Mouse (Mus musculus) ovary, adult 2 months (tissue): ENCODE results near the gene Gmcl1. TPM values are rescaled to one million over a fixed set of nuclear protein-coding genes. Genes with fewer than 3 reads are reported as not detected.

Experiments
- polyA plus RNA-seq: library from polyadenylated mRNA; depleted of rRNA; stranded (reverse); fragments of >200 nt; gene quantifications from 2 replicates; pipeline ENCODE4 v1.2.3, GENCODE M21; 2012; rRNA removed

Gene Gmcl1
- polyA plus RNA-seq = 13.4 and 20.9 TPM in 2 replicates

DNA sequence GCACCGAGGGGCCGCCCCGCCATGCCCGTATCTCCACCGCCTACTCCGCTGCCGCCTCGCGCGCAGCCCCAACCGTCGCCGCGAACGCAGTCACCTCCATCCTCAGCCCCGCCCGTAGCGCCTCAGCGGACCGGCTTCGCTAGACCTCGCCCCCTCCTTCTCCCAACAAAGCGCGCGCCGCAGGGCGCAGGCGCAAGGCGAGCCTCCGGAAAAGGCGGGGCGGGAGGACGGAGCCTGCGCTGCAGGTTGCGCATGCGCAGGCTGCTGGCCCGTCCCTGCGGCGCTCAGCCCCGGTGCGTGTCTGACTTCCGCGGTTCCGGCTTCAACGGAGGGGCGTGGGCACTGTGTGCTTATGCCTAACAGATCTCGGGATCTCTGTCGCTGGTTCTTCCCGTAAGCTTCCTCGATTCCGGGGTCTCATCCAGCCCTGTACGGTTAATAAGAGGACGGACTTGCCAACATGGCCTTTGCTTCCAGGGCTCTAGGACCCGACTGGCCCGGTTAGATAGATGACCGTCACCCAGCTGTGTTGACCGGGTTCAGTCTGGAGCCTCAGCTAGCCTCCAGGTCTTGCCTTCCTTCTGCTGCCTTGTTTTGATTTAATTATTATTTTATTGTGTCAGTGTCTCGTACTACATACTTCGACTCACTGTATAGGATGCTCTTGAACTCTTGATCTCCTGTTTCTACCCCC lies at the start of gene Gmcl1:
Gene Gmcl1, minus strand, starts transcription at position 201 of the 694 bp plus-strand sequence.

DNA sequence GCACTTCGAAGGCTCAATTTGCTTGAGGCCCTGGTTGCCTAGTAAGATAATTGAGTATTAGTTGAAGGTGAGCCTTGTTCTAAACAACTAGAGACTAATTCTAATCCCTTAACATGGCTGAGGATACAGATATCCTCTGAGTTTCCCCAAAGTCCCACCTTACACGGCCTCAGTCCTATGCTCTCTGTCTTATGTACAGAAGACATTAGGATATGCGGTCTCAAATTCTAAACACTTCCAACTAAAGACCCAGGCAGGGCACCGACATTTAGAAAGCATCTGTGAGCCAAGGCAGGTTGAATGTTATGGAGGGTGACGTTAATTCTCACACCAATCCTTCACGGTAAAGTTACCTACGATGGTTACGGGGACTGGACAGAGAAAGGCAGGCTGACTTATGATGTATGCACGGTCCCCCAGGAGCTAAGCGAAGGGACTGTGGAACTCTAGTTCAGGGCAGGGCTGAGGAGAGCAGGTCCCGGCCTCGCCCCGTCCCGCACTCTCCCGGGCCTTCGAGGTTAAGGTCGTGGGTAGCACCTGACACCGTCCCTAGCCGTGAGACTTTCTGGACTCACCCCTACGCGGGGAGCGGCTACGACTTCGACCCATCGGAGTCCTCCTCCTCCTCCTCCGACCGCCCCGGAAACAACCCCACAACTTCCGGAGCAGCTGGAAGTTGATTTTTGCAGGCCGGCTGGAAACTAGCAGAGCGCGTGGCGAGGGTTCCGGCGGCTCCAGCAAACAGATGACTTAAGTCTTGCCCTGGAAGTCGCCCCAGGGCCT lies 49.1 kb downstream of the Gmcl1 start, which contains the start of gene Snrnp27:
Gene Snrnp27, minus strand, starts transcription at position 651 of the 783 bp plus-strand sequence.

DNA sequence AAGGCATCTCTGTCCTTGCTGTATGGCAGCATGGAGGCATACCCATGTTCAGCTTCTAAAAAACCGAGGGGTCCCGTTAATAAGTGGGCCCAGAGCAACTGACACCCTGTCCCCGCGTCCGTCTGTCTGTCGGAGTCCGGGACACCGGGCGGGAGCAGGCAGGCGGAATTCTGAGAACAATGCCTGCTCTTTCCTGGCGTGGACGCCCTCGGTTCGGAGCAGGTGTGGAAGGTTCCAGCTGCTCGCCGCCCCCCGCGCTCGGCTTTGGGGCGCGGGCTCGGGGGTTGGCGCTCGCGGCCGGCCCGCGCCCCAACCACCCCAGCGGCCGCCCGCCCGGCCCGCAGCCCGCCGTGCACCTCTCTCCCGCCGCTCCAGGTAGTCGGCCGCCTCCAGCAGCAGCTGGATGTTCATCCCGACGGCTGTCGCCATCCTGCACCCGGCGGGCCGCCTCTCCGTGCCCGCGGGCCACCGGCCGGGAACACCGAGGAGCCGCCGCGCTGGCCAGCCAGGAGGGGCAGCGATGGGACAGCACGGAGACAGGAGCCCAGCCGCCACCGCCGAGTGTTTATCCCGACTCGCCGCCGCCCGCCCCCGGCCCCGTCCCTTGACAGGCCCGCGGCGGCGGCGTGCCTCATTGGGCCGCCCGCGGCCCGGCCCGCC lies 64.5 kb downstream of the Gmcl1 start, which contains the start of gene Mxd1:
Gene Mxd1, minus strand, starts transcription at position 582 of the 660 bp plus-strand sequence.

Other genes with a start within 250 kb of the Gmcl1 start
- gene Pcbp1, start 207.1 kb downstream of the Gmcl1 start, polyA plus RNA-seq = 380 and 387 TPM in 2 replicates
- 0.16 and 0.33 TPM in 2 replicates for gene Asprv1, start 105.2 kb downstream of the Gmcl1 start, polyA plus RNA-seq
- 11.3 TPM in 2 replicates for gene Mxd1, start 64.2 kb downstream of the Gmcl1 start, polyA plus RNA-seq
- 5.1 and 5.8 TPM in 2 replicates for gene Snrnp27, start 48.9 kb downstream of the Gmcl1 start, polyA plus RNA-seq
- gene Anxa4, start 60.2 kb upstream of the Gmcl1 start, polyA plus RNA-seq = 61.5 and 64.6 TPM in 2 replicates
- gene Aak1, start 116.1 kb upstream of the Gmcl1 start, polyA plus RNA-seq = 31.4 and 38.9 TPM in 2 replicates